Mouse (Mus musculus) cerebellum, adult 2 months (tissue): ENCODE data around the gene Mrps16.

ENCODE experiments used
- CTCF ChIP-seq: fragments of 200-500 bp; IDR thresholded peaks from 2 replicates; pipeline ENCODE4 v1.5.1; 2011; ENCODE audit warnings: low read depth, mild to moderate bottlenecking, control low read depth, low read length, moderate library complexity, borderline replicate concordance; ENCODE audit not compliant: insufficient read depth
- POLR2A ChIP-seq: fragments of 200-500 bp; IDR thresholded peaks from 2 replicates; pipeline ENCODE4 v1.6.1; 2011; ENCODE audit warnings: low read length, control low read depth, borderline replicate concordance; ENCODE audit not compliant: insufficient read depth

GRCm38 (mm10) chr14:20340149-20340548, 53.3 kb downstream of the Mrps16 start:
- TF ChIP-seq CTCF (peak; percentile 28; the same call in 1 of the 2 replicates), POLR2A (no peak)
